Mouse (Mus musculus) intestine, postnatal 0 days (tissue): ENCODE data around the gene Mndal. TPM values are rescaled to one million over a fixed set of nuclear protein-coding genes. Genes with fewer than 3 reads are reported as not detected.
"Not testable (repeated sequence)": the region's sequence is repeated elsewhere in the genome, so short reads cannot be mapped to it uniquely, and the experiment has no call there.

Experiments used
- ATAC-seq: fragments of 200-750 bp; cut with Nextera tagmentation; 2 replicates; pipeline ENCODE4 v1.8.0; 2017; ENCODE audit warnings: mild to moderate bottlenecking, moderate TSS enrichment, moderate library complexity
- H3K27ac ChIP-seq: fragments of 300-500 bp; sonication (generic); 2 replicates; pipeline ENCODE4 v1.5.1; 2014; ENCODE audit warnings: mild to moderate bottlenecking, low read depth, low read length, moderate library complexity
- H3K27me3 ChIP-seq: fragments of 300-500 bp; sonication (generic); replicated peaks from 2 replicates; pipeline ENCODE4 v1.6.1; 2014; ENCODE audit warnings: low read length, mixed read lengths; ENCODE audit not compliant: control insufficient read depth, insufficient read depth
- H3K36me3 ChIP-seq: fragments of 300-500 bp; sonication (generic); 2 replicates; pipeline ENCODE4 v1.6.1; 2014; ENCODE audit warnings: mild to moderate bottlenecking, moderate library complexity; ENCODE audit not compliant: control insufficient read depth, insufficient read depth
- H3K4me1 ChIP-seq: fragments of 300-500 bp; sonication (generic); replicated peaks from 2 replicates; pipeline ENCODE4 v1.6.1; 2014; ENCODE audit warnings: antibody characterized with exemption, low read length, mixed read lengths; ENCODE audit not compliant: control insufficient read depth, insufficient read depth
- H3K4me2 ChIP-seq: fragments of 300-500 bp; sonication (generic); replicated peaks from 2 replicates; pipeline ENCODE4 v1.6.1; 2014; ENCODE audit warnings: low read depth, mild to moderate bottlenecking, moderate library complexity
- H3K4me3 ChIP-seq: fragments of 300-500 bp; sonication (generic); 2 replicates; pipeline ENCODE4 v1.5.1; 2014; ENCODE audit warnings: low read depth, low read length
- H3K9ac ChIP-seq: fragments of 300-500 bp; sonication (generic); 2 replicates; pipeline ENCODE4 v1.6.1; 2014; ENCODE audit warnings: mild to moderate bottlenecking, low read depth, low read length
- H3K9me3 ChIP-seq: fragments of 300-500 bp; sonication (generic); 2 replicates; pipeline ENCODE4 v1.6.1; 2016; ENCODE audit warnings: mixed run types; ENCODE audit not compliant: control insufficient read depth
- CTCF ChIP-seq: sonication (generic); IDR thresholded peaks from 2 replicates; pipeline ENCODE4 v1.5.1; 2016; ENCODE audit warnings: low read depth, mild to moderate bottlenecking, control low read depth, antibody characterized with exemption, moderate library complexity
- WGBS: fragments of 180-500 bp; shearing (Covaris S2); extraction: QIAGEN DNeasy Blood & Tissue Kit; methylation state at CpG from one replicate; pipeline ENCODE4 v1.1.7; 2014; 5-methylcytosine and 5-hydroxymethylcytosine counted together
- polyA plus RNA-seq: library from polyadenylated mRNA; unstranded; fragments of >200 nt; fragmentation: Nextera tagmentation; extraction: Ambion mirVana; gene quantifications from 2 replicates; pipeline ENCODE4 v1.2.1, GENCODE M21; 2015

The Mndal gene
- 4.3 and 6.1 TPM in 2 replicates for polyA plus RNA-seq

- H3K9ac ChIP-seq, H3K4me3 ChIP-seq, ATAC-seq, H3K27ac ChIP-seq, H3K4me1 ChIP-seq, H3K27me3 ChIP-seq, H3K36me3 ChIP-seq, H3K4me2 ChIP-seq, H3K9me3 ChIP-seq: not testable (repeated sequence)
- WGBS = 31% methylated on average over 3 of the region's 3 CpGs
Measured at GRCm38 (mm10) chr1:173941924-173942779, at the start of gene Mndal, which contains the start of gene Ifi203. Gene Mndal (minus strand): TSS chr1:173942491. Gene Ifi203 (minus strand): TSS chr1:173942672.

GRCm38 (mm10) chr1:173982694-173983305 is 40.5 kb upstream of the Mndal start, which contains the start of gene Ifi202b:
Gene Ifi202b (minus strand): TSS chr1:173982744.
- ATAC-seq, H3K9me3 ChIP-seq, H3K4me3 ChIP-seq, H3K4me2 ChIP-seq, H3K27me3 ChIP-seq, H3K36me3 ChIP-seq, H3K27ac ChIP-seq, H3K9ac ChIP-seq, H3K4me1 ChIP-seq: not testable (repeated sequence)
- WGBS = 91% methylated on average over 6 of the region's 6 CpGs

GRCm38 (mm10) chr1:173981038-173981437 is 38.7 kb upstream of the Mndal start:
- H3K9ac ChIP-seq, ATAC-seq, H3K4me3 ChIP-seq, H3K27ac ChIP-seq, H3K36me3 ChIP-seq, H3K27me3 ChIP-seq, H3K9me3 ChIP-seq, H3K4me1 ChIP-seq, H3K4me2 ChIP-seq: not testable (repeated sequence)
- 29% methylated on average over 3 of the region's 3 CpGs for WGBS

- Histone ChIP-seq H3K9ac (no peak overlapping the region), H3K4me1 (no peaks in the 10 kb centered on the region), H3K4me3 (no peak overlapping the region), H3K9me3 (no peaks in the 10 kb centered on the region), H3K27me3 (no peaks in the 10 kb centered on the region), H3K27ac (no peak overlapping the region), H3K4me2 (no peak overlapping the region), H3K36me3 (no peaks in the 10 kb centered on the region)
- no peak for ATAC-seq
- TF ChIP-seq CTCF = no peak
Measured at GRCm38 (mm10) chr1:173977622-173978021, 35.3 kb upstream of the Mndal start.

- TF ChIP-seq CTCF = no peak
- H3K4me1 ChIP-seq = no peaks in the 10 kb centered on the region
- H3K4me3 ChIP-seq = no peak overlapping the region
- H3K9me3 ChIP-seq = no peaks in the 10 kb centered on the region
- no peaks in the 10 kb centered on the region for H3K36me3 ChIP-seq
- H3K4me2 ChIP-seq = no peak overlapping the region
- no peaks in the 10 kb centered on the region for H3K27me3 ChIP-seq
- ATAC-seq = no peak
- no peak overlapping the region for H3K27ac ChIP-seq
- H3K9ac ChIP-seq = no peak overlapping the region
Measured at GRCm38 (mm10) chr1:173973111-173973510, 30.8 kb upstream of the Mndal start.

- not testable (repeated sequence) for H3K36me3 ChIP-seq, H3K9me3 ChIP-seq, H3K9ac ChIP-seq, H3K4me3 ChIP-seq, H3K27ac ChIP-seq, H3K4me1 ChIP-seq, ATAC-seq, H3K27me3 ChIP-seq, H3K4me2 ChIP-seq
- WGBS = 78% methylated on average over 1 of the region's 1 CpGs
Measured at GRCm38 (mm10) chr1:173961491-173961890, 19.2 kb upstream of the Mndal start.

GRCm38 (mm10) chr1:173959998-173960397 is 17.7 kb upstream of the Mndal start:
- H3K36me3 ChIP-seq, H3K27me3 ChIP-seq, ATAC-seq, H3K27ac ChIP-seq, H3K9me3 ChIP-seq, H3K4me3 ChIP-seq, H3K4me1 ChIP-seq, H3K4me2 ChIP-seq, H3K9ac ChIP-seq: not testable (repeated sequence)
- WGBS = 73% methylated on average over 3 of the region's 3 CpGs

GRCm38 (mm10) chr1:173955839-173956527 is 13.7 kb upstream of the Mndal start:
- not testable (repeated sequence) for H3K4me1 ChIP-seq, H3K9ac ChIP-seq, H3K27ac ChIP-seq, H3K4me2 ChIP-seq, H3K27me3 ChIP-seq, H3K9me3 ChIP-seq, H3K36me3 ChIP-seq, H3K4me3 ChIP-seq
- WGBS = 11% methylated on average over 3 of the region's 3 CpGs
- ATAC-seq = peak; percentile 43; the same call in 1 of the 2 replicates
